Mouse (Mus musculus) embryonic fibroblast, embryonic 13.5 days (primary cell): ENCODE measurements around the gene Npas3.

Source experiments
- CTCF ChIP-seq: IDR thresholded peaks from 2 replicates; pipeline ENCODE4 v1.5.1; 2011; ENCODE audit warnings: mild to moderate bottlenecking, control low read depth, low read length, moderate library complexity, borderline replicate concordance; ENCODE audit not compliant: insufficient read depth
- POLR2A ChIP-seq: IDR thresholded peaks from 2 replicates; pipeline ENCODE4 v1.6.1; 2011; ENCODE audit warnings: low read depth, mild to moderate bottlenecking, control low read depth, low read length, moderate library complexity

- TF ChIP-seq POLR2A (no peak), CTCF (no peak)
Measured at GRCm38 (mm10) chr12:54110342-54110741, 861.9 kb downstream of the Npas3 start.
